Mouse (Mus musculus) embryonic stem cell, embryonic (primary cell): Measurements from ENCODE around the gene Med8.

ENCODE experiments used
- CTCF ChIA-PET, 4 experiments: fragments of 300-600 bp in 2 of 4; fragments of 350-600 bp in 2 of 4; sonication (Branson Sonifier 250); formaldehyde crosslinking; loops; one replicate each; lab custom pipeline; 2022; ENCODE audit warnings: inconsistent platforms in 2 of 4; lab: Charles Lee
- POLR2A ChIA-PET, 4 experiments: fragments of 300-600 bp in 2 of 4; fragments of 350-600 bp in 2 of 4; sonication (Branson Sonifier 250); formaldehyde crosslinking; loops; one replicate each; lab custom pipeline; 2022; ENCODE audit warnings: antibody characterized with exemption in 4 of 4, inconsistent platforms in 1 of 4; lab: Charles Lee

Med8 gene

GRCm38 (mm10) chr4:118432332-118432731 is 23.2 kb downstream of the Med8 start:
- ChIA-PET POLR2A (interaction anchor here (0.6 to 3.2 kb wide), 18 partner anchors 9 to 251 kb away, joined by 3 to 19 read pairs (median 4); partner anchors contain the start of genes Med8 (in 1 of the 4) and Szt2 (in 1 of the 4)), CTCF (no interaction called here)

- ChIA-PET POLR2A (interaction anchor here (0.5 to 3.8 kb wide), 41 partner anchors 9 to 887 kb away, joined by 3 to 35 read pairs (median 4); partner anchors contain the start of genes Elovl1 (in 3 of the 4), Kdm4a (in 1 of the 4), Med8 (in 1 of the 4) and Tmem125 (in 1 of the 4)), CTCF (interaction anchor here in 3 of 4 experiments (0.6 to 1.1 kb wide), 4 partner anchors 129 to 509 kb away, joined by 3 to 4 read pairs (median 4); no protein-coding TSS in a partner anchor)
These were observed 27.9 kb downstream of the Med8 start, which contains the start of gene Cdc20 for GRCm38 (mm10) chr4:118436820-118437603. Gene Cdc20, minus strand, starts transcription at chr4:118437352.

- CTCF ChIA-PET: no interaction called here
- POLR2A ChIA-PET: interaction anchor here in 3 of 4 experiments (0.9 to 1.8 kb wide), 3 partner anchors 9 to 10 kb away, joined by 3 to 11 read pairs (median 6); partner anchors contain the start of gene Elovl1 (in 2 of the 3)
These were observed 28.7 kb downstream of the Med8 start for GRCm38 (mm10) chr4:118437829-118438253.

- POLR2A ChIA-PET: interaction anchor here in 3 of 4 experiments (0.7 to 4.8 kb wide), 15 partner anchors 8 to 935 kb away, joined by 3 to 35 read pairs (median 4); partner anchors contain the start of genes Cdc20 (in 3 of the 3), Elovl1 (in 1 of the 3) and Tmem125 (in 1 of the 3)
- CTCF ChIA-PET: interaction anchor here (0.5 to 3.7 kb wide), 7 partner anchors 24 to 134 kb away, joined by 3 to 26 read pairs (median 6); no protein-coding TSS in a partner anchor
These were observed 36.0 kb downstream of the Med8 start for GRCm38 (mm10) chr4:118445088-118445487.

GRCm38 (mm10) chr4:118445781-118446414 is 36.8 kb downstream of the Med8 start:
- POLR2A ChIA-PET: interaction anchor here in 3 of 4 experiments (0.8 to 4.8 kb wide), 27 partner anchors 8 to 121 kb away, joined by 3 to 35 read pairs (median 4); partner anchors contain the start of genes Cdc20 (in 3 of the 3), Elovl1 (in 2 of the 3) and Tmem125 (in 1 of the 3)
- CTCF ChIA-PET: interaction anchor here (0.5 to 3.7 kb wide), 10 partner anchors 9 to 134 kb away, joined by 3 to 26 read pairs (median 4); no protein-coding TSS in a partner anchor

- POLR2A ChIA-PET: interaction anchor here in 3 of 4 experiments (0.8 to 4.8 kb wide), 23 partner anchors 8 to 120 kb away, joined by 3 to 35 read pairs (median 3); partner anchors contain the start of genes Cdc20 (in 2 of the 3) and Elovl1 (in 2 of the 3)
- CTCF ChIA-PET: interaction anchor here in 2 of 4 experiments (1.1 to 3.7 kb wide), 7 partner anchors 8 to 133 kb away, joined by 3 to 26 read pairs (median 4); no protein-coding TSS in a partner anchor
These were observed 37.4 kb downstream of the Med8 start for GRCm38 (mm10) chr4:118446415-118447153.

- ChIA-PET CTCF (interaction anchor here in 1 of 4 experiments (0.7 kb wide), 1 partner anchor 90 kb away, joined by 3 read pairs; no protein-coding TSS in a partner anchor), POLR2A (interaction anchor here in 1 of 4 experiments (0.6 kb wide), 1 partner anchor 52 kb away, joined by 6 read pairs; no protein-coding TSS in a partner anchor)
These were observed 48.3 kb downstream of the Med8 start, which contains the start of gene Mpl for GRCm38 (mm10) chr4:118457345-118457975. Gene Mpl, minus strand, starts transcription at chr4:118457513.

- CTCF ChIA-PET: no interaction called here
- POLR2A ChIA-PET: no interaction called here
These were observed 55.8 kb downstream of the Med8 start for GRCm38 (mm10) chr4:118464956-118465355.
